In the genomic region with DNA sequence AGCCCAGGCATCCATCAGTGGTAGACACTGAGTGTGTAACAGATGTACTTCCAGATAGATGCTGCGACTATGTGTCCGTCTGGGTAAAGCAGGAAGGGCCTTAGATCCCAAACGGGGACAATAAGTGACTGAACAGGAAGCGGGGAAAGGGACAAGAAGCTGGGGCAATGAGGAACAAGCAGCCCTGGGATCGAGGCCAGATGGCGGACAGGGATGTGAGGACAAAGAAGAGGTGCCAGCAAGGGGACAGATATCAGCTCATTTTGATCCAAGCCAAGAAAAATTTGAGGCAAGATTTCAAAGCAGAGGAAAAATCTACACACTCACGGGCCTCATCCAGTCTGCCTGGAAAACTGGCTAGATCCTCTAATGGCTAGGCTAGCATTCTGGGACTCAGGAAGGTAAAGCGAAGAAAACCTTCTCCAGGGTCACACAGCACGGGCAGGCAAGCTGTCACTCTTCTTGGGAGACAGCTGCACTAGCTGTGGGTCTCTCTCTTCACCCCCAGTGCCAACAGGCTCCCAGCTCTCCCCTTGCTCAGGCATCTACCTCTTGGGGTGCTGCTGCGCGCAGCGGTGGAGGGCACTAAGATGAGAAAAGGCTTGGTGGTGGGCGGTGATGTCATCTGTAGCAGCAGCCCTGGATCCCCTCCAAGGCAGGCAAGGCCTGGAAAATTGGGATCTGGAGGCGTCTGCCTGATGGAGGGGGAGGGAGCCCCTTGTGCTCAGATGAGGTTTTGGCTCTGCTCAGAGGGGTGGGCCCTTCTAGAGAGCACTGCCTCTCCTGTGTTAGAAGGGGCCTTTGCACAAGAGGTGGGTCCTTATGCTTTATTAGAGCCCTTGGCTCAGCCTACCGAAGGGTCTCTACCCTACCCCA, we compare ENCODE assay signal across 7 mouse cellular contexts.
A peak's percentile ranks its signal among the peaks of the same experiment; 100 is the strongest.
DNase-seq lines count a peak whose midpoint lies in the region; ATAC-seq lines count a peak whose summit lies in the region.

No protein-coding gene starts in this region.

- 0 out of 2 replicates have a peak overlapping the region, but pooled peaks have one; percentile 8 for H3K9ac ChIP-seq in forebrain, embryonic 16.5 days (replicated peaks; ENCODE audit: low read depth, low read length)
- H3K9ac ChIP-seq in hindbrain, embryonic 14.5 days, result 0 out of 2 replicates have a peak overlapping the region, but pooled peaks have one; percentile 18
- 0 out of 2 replicates have a peak overlapping the region, but pooled peaks have one; percentile 4 for H3K9ac ChIP-seq in limb, embryonic 12.5 days (replicated peaks)

- peak; percentile 63 for ATAC-seq in forebrain, embryonic 16.5 days
- ATAC-seq in hindbrain, embryonic 14.5 days (ENCODE audit: low FRiP score), result peak; percentile 44
- no peak for ATAC-seq in limb, embryonic 12.5 days (ENCODE audit: insufficient number of reproducible peaks, insufficient read depth, low FRiP score, low TSS enrichment, low read depth)
- ATAC-seq in activated CD4-positive, CD25-positive, alpha-beta regulatory T cell, adult 4 months, result no peak

- no peaks in the 10 kb centered on the region for H3K36me3 ChIP-seq in forebrain, embryonic 16.5 days (ENCODE audit: control insufficient read depth, insufficient read depth)
- no peaks in the 10 kb centered on the region for H3K36me3 ChIP-seq in hindbrain, embryonic 14.5 days (replicated peaks; ENCODE audit: control insufficient read depth, insufficient read depth)
- H3K36me3 ChIP-seq in limb, embryonic 12.5 days, result peaks cover 3% of the 10 kb centered on the region; the same call in 1 of the 2 replicates

- no peaks in the 10 kb centered on the region for H3K27me3 ChIP-seq in forebrain, embryonic 16.5 days (replicated peaks; ENCODE audit: control insufficient read depth, insufficient read depth, low read length)
- no peaks in the 10 kb centered on the region for H3K27me3 ChIP-seq in hindbrain, embryonic 14.5 days (ENCODE audit: control insufficient read depth, insufficient read depth, low read length)
- no peaks in the 10 kb centered on the region for H3K27me3 ChIP-seq in limb, embryonic 12.5 days

- DNase-seq in retina, postnatal 1 day, result peak; percentile 55
- no peak for DNase-seq in retina, embryonic 14.5 days (ENCODE audit: low spot score)
- DNase-seq in hindbrain, embryonic 14.5 days (ENCODE audit: low spot score), result no peak
- no peak for DNase-seq in spleen, postnatal 36 days (ENCODE audit: low spot score in 2 of 2)

- no peaks in the 10 kb centered on the region for H3K9me3 ChIP-seq in forebrain, embryonic 16.5 days (ENCODE audit: control insufficient read depth, low read length)
- no peaks in the 10 kb centered on the region for H3K9me3 ChIP-seq in hindbrain, embryonic 14.5 days (ENCODE audit: control insufficient read depth, low read length)
- H3K9me3 ChIP-seq in limb, embryonic 12.5 days, result no peaks in the 10 kb centered on the region

- H3K27ac ChIP-seq in forebrain, embryonic 16.5 days (ENCODE audit: low read length), result peak overlapping the region; percentile 42; the same call in 1 of the 2 replicates
- H3K27ac ChIP-seq in hindbrain, embryonic 14.5 days, result no peak overlapping the region
- H3K27ac ChIP-seq in limb, embryonic 12.5 days, result peak overlapping the region; percentile 85

- H3K4me1 ChIP-seq in forebrain, embryonic 16.5 days (replicated peaks; ENCODE audit: control insufficient read depth, insufficient read depth, low read length), result peaks cover 52% of the 10 kb centered on the region
- peaks cover 22% of the 10 kb centered on the region for H3K4me1 ChIP-seq in hindbrain, embryonic 14.5 days (replicated peaks; ENCODE audit: control insufficient read depth, insufficient read depth, low read length)
- H3K4me1 ChIP-seq in limb, embryonic 12.5 days (replicated peaks), result peaks cover 87% of the 10 kb centered on the region

- H3K4me3 ChIP-seq in forebrain, embryonic 16.5 days (replicated peaks; ENCODE audit: low read length), result no peak overlapping the region
- H3K4me3 ChIP-seq in hindbrain, embryonic 14.5 days (replicated peaks; ENCODE audit: low read length), result no peak overlapping the region
- no peak overlapping the region for H3K4me3 ChIP-seq in limb, embryonic 12.5 days (replicated peaks)

- WGBS in forebrain, embryonic 16.5 days, result 37% methylated on average over 15 of the region's 15 CpGs
- whole genome bisulfite sequencing in hindbrain, embryonic 14.5 days, result 60% methylated on average over 15 of the region's 15 CpGs
- 61% methylated on average over 15 of the region's 15 CpGs for WGBS in limb, embryonic 12.5 days

- H3K4me2 ChIP-seq in forebrain, embryonic 16.5 days (ENCODE audit: low read length), result no peak overlapping the region
- no peak overlapping the region for H3K4me2 ChIP-seq in hindbrain, embryonic 14.5 days (replicated peaks)
- H3K4me2 ChIP-seq in limb, embryonic 12.5 days, result no peak overlapping the region

Comparison
In these comparisons a context has a peak if more than half of its experiments do, and no peak if none do; other contexts are left out.
1. ATAC-seq: peak in forebrain, embryonic 16.5 days (single experiment) and hindbrain, embryonic 14.5 days (single experiment); none in limb, embryonic 12.5 days (single experiment) and activated CD4-positive, CD25-positive, alpha-beta regulatory T cell, adult 4 months (single experiment).
2. Peak in every context shown above with its lines, with median percentiles within 50 percentile points of each other: H3K9ac ChIP-seq.